ENCODE assay signal across 15 mouse cellular contexts in genomic region chr13:91873734-91874329, GRCm38 (mm10). TPM values are rescaled to one million over a fixed set of nuclear protein-coding genes. Genes with fewer than 3 reads are reported as not detected.
DNase-seq lines count a peak whose midpoint lies in the region; ATAC-seq and TF ChIP-seq lines count a peak whose summit lies in the region.
"Had no signal": no experiment of that assay in that cellular context is flagged by ENCODE, and none has a peak within 500 bp of the region (broad histone marks: within the 10 kb centered on the region; RNA-seq: fewer than 3 reads in every experiment).

No protein-coding gene starts in this region.

- H3K9me3 ChIP-seq in heart, embryonic 13.5 days = no peaks in the 10 kb centered on the region
- H3K9me3 ChIP-seq: kidney, embryonic 15.5 days; liver, embryonic 12.5 days had no signal

- no peak for TF ChIP-seq CTCF in lung, adult 2 months (IDR thresholded peaks at IDR 0.05; ENCODE audit: insufficient read depth, low read length)

- DNase-seq in embryo, embryonic 11 days = peak; percentile 5
- no peak for DNase-seq in embryo, embryonic 10.5 days (ENCODE audit: low spot score)
- peak; percentile 40 for DNase-seq in Muller cell, postnatal 12 days (ENCODE audit: inconsistent ontology term)
- peak; percentile 35 for DNase-seq in lung, adult 2 months
- no peak for DNase-seq in right cerebral cortex, postnatal 10 days (ENCODE audit: low spot score in 2 of 2)
- DNase-seq in thymus, postnatal 36 days = no peak
- DNase-seq: cerebellum, postnatal 25 days had no signal

- no peak for ATAC-seq in heart, embryonic 13.5 days (ENCODE audit: extremely low read depth, insufficient number of reproducible peaks, low FRiP score, low TSS enrichment)
- ATAC-seq in monocyte, adult 5-6 weeks (replicated peaks; ENCODE audit: insufficient number of reproducible peaks, low FRiP score, low TSS enrichment, poor library complexity, severe bottlenecking) = no peak
- ATAC-seq: activated CD4-positive, CD25-positive, alpha-beta regulatory T cell, adult 4 months; hindbrain, embryonic 16.5 days; liver, embryonic 12.5 days had no signal

- TF ChIP-seq POLR2A in lung, adult 2 months (IDR thresholded peaks at IDR 0.05; ENCODE audit: borderline replicate concordance, extremely low read depth, low read depth, low read length) = no peak

- peak overlapping the region; percentile 83 for H3K27ac ChIP-seq in heart, embryonic 13.5 days (replicated peaks)
- H3K27ac ChIP-seq: kidney, embryonic 15.5 days; liver, embryonic 12.5 days had no signal

- 43% methylated on average over 7 of the region's 7 CpGs for WGBS in heart, embryonic 13.5 days
- whole genome bisulfite sequencing in lung, adult 2 months = 54% methylated on average over 7 of the region's 7 CpGs

- no peak overlapping the region for H3K4me3 ChIP-seq in heart, embryonic 13.5 days
- no peak overlapping the region for H3K4me3 ChIP-seq in lung, adult 2 months (replicated peaks; ENCODE audit: extremely low read depth, low read depth, low read length)
- H3K4me3 ChIP-seq: kidney, embryonic 15.5 days; liver, embryonic 12.5 days; megakaryocyte, embryonic 14.5 days had no signal

- no peak overlapping the region for H3K4me2 ChIP-seq in heart, embryonic 13.5 days
- H3K4me2 ChIP-seq: kidney, embryonic 15.5 days; liver, embryonic 12.5 days had no signal

- peaks cover 48% of the 10 kb centered on the region for H3K4me1 ChIP-seq in heart, embryonic 13.5 days
- no peaks in the 10 kb centered on the region for H3K4me1 ChIP-seq in lung, adult 2 months (ENCODE audit: control insufficient read depth, insufficient read depth, low read length)
- H3K4me1 ChIP-seq: kidney, embryonic 15.5 days; liver, embryonic 12.5 days; megakaryocyte, embryonic 14.5 days had no signal

- no peaks in the 10 kb centered on the region for H3K36me3 ChIP-seq in heart, embryonic 13.5 days
- H3K36me3 ChIP-seq: kidney, embryonic 15.5 days; liver, embryonic 12.5 days had no signal

- H3K9ac ChIP-seq in heart, embryonic 13.5 days = peak overlapping the region; percentile 33; the same call in 1 of the 2 replicates
- H3K9ac ChIP-seq: kidney, embryonic 15.5 days; liver, embryonic 12.5 days had no signal

- no peaks in the 10 kb centered on the region for H3K27me3 ChIP-seq in heart, embryonic 13.5 days (replicated peaks)
- H3K27me3 ChIP-seq: kidney, embryonic 15.5 days; liver, embryonic 12.5 days had no signal

RNA-seq across cellular contexts. Expression of gene Ckmt2, which starts 2.9 kb away (rescaled TPM):
- polyA plus RNA-seq in heart, embryonic 13.5 days (2015; fragmentation: Nextera tagmentation; extraction: Ambion mirVana) = 13.4 and 14.6 TPM in 2 replicates
- 13.5 and 28.5 TPM in 2 replicates for polyA plus RNA-seq in lung, adult 2 months (2012; rRNA removed)
- not detected in 3 replicates for total RNA-seq in monocyte, adult 5-6 weeks (2017)
- total RNA-seq: ES-E14 had no signal
- polyA plus RNA-seq: activated CD4-positive, CD25-positive, alpha-beta regulatory T cell, adult 4 months; liver, embryonic 12.5 days had no signal

Comparison
In these comparisons a context has a peak if more than half of its experiments do, and no peak if none do; other contexts are left out.
1. DNase-seq: peak in embryo, embryonic 11 days (single experiment), Muller cell, postnatal 12 days (single experiment) and lung, adult 2 months (single experiment); none in embryo, embryonic 10.5 days (single experiment), right cerebral cortex, postnatal 10 days (0 of 2) and thymus, postnatal 36 days (0 of 2).